Mouse (Mus musculus) small intestine, adult 2 months (tissue): ENCODE measurements around the gene Iqschfp. TPM values are rescaled to one million over a fixed set of nuclear protein-coding genes. Genes with fewer than 3 reads are reported as not detected.

ENCODE experiments used
- H3K27ac ChIP-seq: fragments of 200-500 bp; 2 replicates; pipeline ENCODE4 v1.5.1; 2012; ENCODE audit warnings: low read depth, low read length, control low read depth, inconsistent platforms; ENCODE audit not compliant: insufficient read depth
- H3K27me3 ChIP-seq: fragments of 200-500 bp; 2 replicates; pipeline ENCODE4 v1.6.1; 2012; ENCODE audit warnings: mild to moderate bottlenecking, moderate library complexity, low read length, inconsistent platforms; ENCODE audit not compliant: control insufficient read depth, insufficient read depth
- H3K36me3 ChIP-seq: fragments of 200-500 bp; 2 replicates; pipeline ENCODE4 v1.6.1; 2012; ENCODE audit warnings: mild to moderate bottlenecking, low read length, control low read depth, inconsistent platforms; ENCODE audit not compliant: control insufficient read depth, insufficient read depth
- H3K4me1 ChIP-seq: fragments of 200-500 bp; 2 replicates; pipeline ENCODE4 v1.6.1; 2012; ENCODE audit warnings: low read length, inconsistent platforms, mixed read lengths; ENCODE audit not compliant: control insufficient read depth, insufficient read depth, insufficient read length
- H3K4me3 ChIP-seq: fragments of 200-500 bp; 2 replicates; pipeline ENCODE4 v1.5.1; 2012; ENCODE audit warnings: low read depth, mild to moderate bottlenecking, control low read depth, inconsistent platforms, low read length, moderate library complexity
- CTCF ChIP-seq: fragments of 200-500 bp; IDR thresholded peaks from 2 replicates; pipeline ENCODE4 v1.5.1; 2012; ENCODE audit warnings: low read depth, mild to moderate bottlenecking, control low read depth, inconsistent platforms, low read length, moderate library complexity, mixed read lengths; ENCODE audit not compliant: insufficient replicate concordance, insufficient read length; ENCODE audit errors: extremely low read depth
- POLR2A ChIP-seq: fragments of 200-500 bp; IDR thresholded peaks from 2 replicates; pipeline ENCODE4 v1.6.1; 2012; ENCODE audit warnings: low read depth, mild to moderate bottlenecking, control low read depth, inconsistent platforms, low read length, moderate library complexity
- WGBS: fragments of 180-500 bp; shearing (Covaris S2); methylation state at CpG from one replicate; pipeline ENCODE4 v1.1.7; 2018; 5-methylcytosine and 5-hydroxymethylcytosine counted together
- polyA plus RNA-seq: library from polyadenylated mRNA; depleted of rRNA; stranded (reverse); fragments of >200 nt; gene quantifications from 2 replicates; pipeline ENCODE4 v1.2.3, GENCODE M21; 2012

Gene Iqschfp
- polyA plus RNA-seq, 1 experiment, result not detected

GRCm38 (mm10) chr3:68388023-68388422 is 496.0 kb downstream of the Iqschfp start:
- no peak for TF ChIP-seq CTCF
- TF ChIP-seq POLR2A, result no peak
- Histone ChIP-seq H3K27me3 (no peaks in the 10 kb centered on the region), H3K36me3 (no peaks in the 10 kb centered on the region), H3K4me1 (no peaks in the 10 kb centered on the region), H3K4me3 (no peak overlapping the region), H3K27ac (no peak overlapping the region)
- 85% methylated on average over 3 of the region's 3 CpGs for WGBS

DNA sequence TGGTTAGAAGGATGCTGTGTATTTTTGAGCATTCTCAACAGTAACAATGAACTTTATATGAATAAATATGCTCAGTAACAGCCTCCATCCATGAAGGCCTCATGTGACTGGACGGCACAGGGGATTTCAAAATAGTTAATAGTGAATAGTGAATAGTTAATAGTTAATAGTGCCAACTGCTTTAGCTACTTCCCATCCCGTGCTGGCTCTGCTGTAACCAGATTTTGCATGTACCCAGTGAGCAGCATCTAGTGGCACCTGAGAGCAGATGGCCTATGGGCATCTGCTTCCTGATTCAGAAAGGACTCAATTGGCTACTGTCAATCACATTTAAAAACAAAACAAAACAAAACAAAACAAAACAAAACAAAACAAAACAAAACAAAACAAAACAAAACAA is 501.5 kb downstream of the Iqschfp start:
- Histone ChIP-seq H3K27ac (no peak overlapping the region), H3K27me3 (no peaks in the 10 kb centered on the region), H3K4me3 (no peak overlapping the region), H3K4me1 (no peaks in the 10 kb centered on the region), H3K36me3 (no peaks in the 10 kb centered on the region)
- WGBS, result 47% methylated on average over 2 of the region's 2 CpGs
- TF ChIP-seq CTCF, result no peak
- no peak for TF ChIP-seq POLR2A

GRCm38 (mm10) chr3:68398691-68399090 is 506.7 kb downstream of the Iqschfp start:
- Histone ChIP-seq H3K27ac (no peak overlapping the region), H3K27me3 (no peaks in the 10 kb centered on the region), H3K4me3 (no peak overlapping the region), H3K36me3 (no peaks in the 10 kb centered on the region), H3K4me1 (no peaks in the 10 kb centered on the region)
- no peak for TF ChIP-seq POLR2A
- TF ChIP-seq CTCF, result no peak
- 74% methylated on average over 3 of the region's 3 CpGs for WGBS

DNA sequence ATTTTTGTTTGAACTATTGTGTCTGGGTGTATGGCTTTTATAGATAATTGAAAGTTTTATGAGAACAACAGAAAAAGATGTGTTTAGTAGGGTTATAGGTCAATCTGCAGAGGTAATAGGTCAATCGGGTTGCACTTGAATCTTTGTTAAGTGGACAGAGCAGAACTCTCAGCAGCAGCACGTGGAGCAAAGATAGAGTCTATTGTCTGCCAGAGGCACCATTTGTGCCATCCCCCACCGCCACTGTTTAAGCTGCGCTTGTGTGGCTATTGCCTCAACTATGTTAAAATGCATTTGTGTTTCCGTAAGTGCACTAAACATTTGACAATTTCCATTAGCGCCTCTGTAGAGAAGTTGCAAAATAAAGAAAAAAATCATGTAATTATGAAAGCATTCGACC is 508.1 kb downstream of the Iqschfp start:
- Histone ChIP-seq H3K36me3 (no peaks in the 10 kb centered on the region), H3K27me3 (no peaks in the 10 kb centered on the region), H3K27ac (no peak overlapping the region), H3K4me3 (no peak overlapping the region), H3K4me1 (no peaks in the 10 kb centered on the region)
- TF ChIP-seq CTCF, result no peak
- TF ChIP-seq POLR2A, result no peak
- WGBS, result 72% methylated on average over 7 of the region's 7 CpGs

GRCm38 (mm10) chr3:68403343-68403742 is 511.3 kb downstream of the Iqschfp start:
- H3K4me1 ChIP-seq, result no peaks in the 10 kb centered on the region
- H3K4me3 ChIP-seq, result no peak overlapping the region
- no peaks in the 10 kb centered on the region for H3K27me3 ChIP-seq
- H3K36me3 ChIP-seq, result no peaks in the 10 kb centered on the region
- no peak overlapping the region for H3K27ac ChIP-seq
- WGBS, result 80% methylated on average over 4 of the region's 4 CpGs
- no peak for TF ChIP-seq CTCF
- TF ChIP-seq POLR2A, result no peak

DNA sequence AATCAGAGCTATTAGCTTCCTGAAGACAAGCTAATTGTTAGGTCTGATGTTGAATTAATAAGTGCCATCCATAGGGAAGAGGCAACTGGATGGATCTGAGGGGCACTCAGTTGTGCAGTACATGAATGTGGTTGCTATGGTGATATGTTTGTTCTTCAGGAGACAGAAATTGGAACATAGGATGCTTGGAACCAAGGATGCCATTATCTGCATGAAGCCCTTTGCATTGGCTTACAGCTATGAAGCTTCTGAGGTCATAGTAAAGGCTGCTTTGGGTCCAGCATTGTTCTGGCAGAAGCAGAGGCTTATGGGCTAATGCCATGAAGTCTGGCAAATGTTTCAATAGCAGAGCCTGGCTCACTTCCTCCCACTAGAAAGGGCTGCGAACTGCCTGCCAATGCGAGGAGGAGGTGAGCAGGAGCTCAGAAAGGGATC is 511.8 kb downstream of the Iqschfp start:
- Histone ChIP-seq H3K4me3 (no peak overlapping the region), H3K36me3 (no peaks in the 10 kb centered on the region), H3K27me3 (no peaks in the 10 kb centered on the region), H3K4me1 (no peaks in the 10 kb centered on the region), H3K27ac (no peak overlapping the region)
- 74% methylated on average over 2 of the region's 2 CpGs for WGBS
- no peak for TF ChIP-seq CTCF
- no peak for TF ChIP-seq POLR2A

GRCm38 (mm10) chr3:68405724-68406123 is 513.7 kb downstream of the Iqschfp start:
- H3K36me3 ChIP-seq, result no peaks in the 10 kb centered on the region
- TF ChIP-seq CTCF (no peak), POLR2A (no peak)
- no peak overlapping the region for H3K4me3 ChIP-seq
- no peak overlapping the region for H3K27ac ChIP-seq
- H3K27me3 ChIP-seq, result no peaks in the 10 kb centered on the region
- WGBS, result 60% methylated on average over 5 of the region's 5 CpGs
- H3K4me1 ChIP-seq, result no peaks in the 10 kb centered on the region

- no peak overlapping the region for H3K4me3 ChIP-seq
- no peak overlapping the region for H3K27ac ChIP-seq
- no peaks in the 10 kb centered on the region for H3K36me3 ChIP-seq
- 70% methylated on average over 3 of the region's 3 CpGs for WGBS
- H3K4me1 ChIP-seq, result no peaks in the 10 kb centered on the region
- H3K27me3 ChIP-seq, result no peaks in the 10 kb centered on the region
- TF ChIP-seq POLR2A, result no peak
- no peak for TF ChIP-seq CTCF
These were observed 520.2 kb downstream of the Iqschfp start for GRCm38 (mm10) chr3:68412262-68412661.
